Mouse (Mus musculus) brown adipose tissue, adult 24 weeks (tissue): ENCODE results near the gene Bmp8a. TPM values are rescaled to one million over a fixed set of nuclear protein-coding genes. Genes with fewer than 3 reads are reported as not detected.
A peak's percentile ranks its signal among the peaks of the same experiment; 100 is the strongest.
"Not testable (repeated sequence)": the region's sequence is repeated elsewhere in the genome, so short reads cannot be mapped to it uniquely, and the experiment has no call there.

Source experiments
- H3K27ac ChIP-seq: fragments of 200-500 bp; replicated peaks from 2 replicates; pipeline ENCODE4 v1.5.1; 2012; ENCODE audit warnings: low read depth, mild to moderate bottlenecking, low read length
- H3K4me1 ChIP-seq: fragments of 200-500 bp; 2 replicates; pipeline ENCODE4 v1.6.1; 2012; ENCODE audit warnings: low read length, mixed read lengths; ENCODE audit not compliant: control insufficient read depth, insufficient read depth, insufficient read length
- H3K4me3 ChIP-seq: fragments of 200-500 bp; 2 replicates; pipeline ENCODE4 v1.5.1; 2012; ENCODE audit warnings: low read depth, mild to moderate bottlenecking, low read length, moderate library complexity; ENCODE audit not compliant: insufficient read depth
- polyA plus RNA-seq: library from polyadenylated mRNA; stranded (reverse); fragments of >200 nt; gene quantifications from 2 replicates; pipeline ENCODE4 v1.2.4, GENCODE M21; 2012; ENCODE audit not compliant: missing spikeins, insufficient read depth, insufficient read length

The Bmp8a gene
- polyA plus RNA-seq, 1 experiment = not detected

GRCm38 (mm10) chr4:123284731-123285624 is 58.1 kb downstream of the Bmp8a start:
- Histone ChIP-seq H3K4me1 (peaks cover 9% of the 10 kb centered on the region; the same call in 1 of the 2 replicates), H3K4me3 (peak overlapping the region; percentile 66), H3K27ac (no peak overlapping the region)

GRCm38 (mm10) chr4:123283675-123284064 is 59.4 kb downstream of the Bmp8a start:
- H3K4me1 ChIP-seq = not testable (repeated sequence)
- Histone ChIP-seq H3K27ac (peak overlapping the region; percentile 60), H3K4me3 (peak overlapping the region; percentile 66)

- Histone ChIP-seq H3K27ac (peak overlapping the region; percentile 60), H3K4me3 (peak overlapping the region; percentile 66)
- not testable (repeated sequence) for H3K4me1 ChIP-seq
Measured at GRCm38 (mm10) chr4:123282915-123283674, 60.0 kb downstream of the Bmp8a start.

- Histone ChIP-seq H3K27ac (no peak overlapping the region; the same call in 1 of the 2 replicates), H3K4me1 (peaks cover 9% of the 10 kb centered on the region; the same call in 1 of the 2 replicates), H3K4me3 (peak overlapping the region; percentile 66)
Measured at GRCm38 (mm10) chr4:123282500-123282899, 60.6 kb downstream of the Bmp8a start.

- H3K4me3 ChIP-seq = no peak overlapping the region
- H3K4me1 ChIP-seq = peaks cover 6% of the 10 kb centered on the region; the same call in 1 of the 2 replicates
- no peak overlapping the region for H3K27ac ChIP-seq
Measured at GRCm38 (mm10) chr4:123280117-123280516, 62.9 kb downstream of the Bmp8a start.

- Histone ChIP-seq H3K4me3 (no peak overlapping the region), H3K27ac (no peak overlapping the region), H3K4me1 (no peaks in the 10 kb centered on the region)
Measured at GRCm38 (mm10) chr4:123271063-123271462, 72.0 kb downstream of the Bmp8a start.

Other genes starting within 250 kb of the Bmp8a start
- gene Bmp8b, start 238.1 kb downstream of the Bmp8a start, polyA plus RNA-seq = 0.50 and 0.59 TPM in 2 replicates
- not detected in 2 replicates for gene Oxct2b, start 227.0 kb downstream of the Bmp8a start, polyA plus RNA-seq
- 20.4 and 23.5 TPM in 2 replicates for gene Ppie, start 203.3 kb downstream of the Bmp8a start, polyA plus RNA-seq
- gene Hpcal4, start 160.0 kb downstream of the Bmp8a start, polyA plus RNA-seq = 0.83 and 2.0 TPM in 2 replicates
- gene Nt5c1a, start 141.7 kb downstream of the Bmp8a start, polyA plus RNA-seq = not detected in 2 replicates
- gene Heyl, start 109.7 kb downstream of the Bmp8a start, polyA plus RNA-seq = 8.3 and 8.9 TPM in 2 replicates
- gene Pabpc4, start 80.9 kb downstream of the Bmp8a start, polyA plus RNA-seq = 45.5 and 52.1 TPM in 2 replicates
- gene Oxct2a, start 19.6 kb downstream of the Bmp8a start, polyA plus RNA-seq = not detected in 2 replicates